Mouse (Mus musculus): Measurements from ENCODE around the gene Wbp4.

GRCm38 (mm10) chr14:79519663-79519975 lies 38.3 kb upstream of the Wbp4 start:
- TF ChIP-seq TAL1 (conservative IDR thresholded peaks at IDR 0.05; ENCODE audit: low read depth, low read length), result no peak
- no peak for TF ChIP-seq CTCF (IDR thresholded peaks at IDR 0.05; ENCODE audit: low read depth, low read length)
- no peak for TF ChIP-seq GATA1 (IDR thresholded peaks at IDR 0.05; ENCODE audit: borderline replicate concordance, low read length)
- no peak for TF ChIP-seq POLR2AphosphoS5 (IDR thresholded peaks at IDR 0.05; ENCODE audit: insufficient replicate concordance, low read depth, low read length)
- TF ChIP-seq GATA2 (IDR thresholded peaks at IDR 0.05; ENCODE audit: borderline replicate concordance, low read depth, low read length), result no peak
